Mouse (Mus musculus) midbrain, embryonic 11.5 days (tissue): Measurements from ENCODE around the gene Tubd1. TPM values are rescaled to one million over a fixed set of nuclear protein-coding genes. Genes with fewer than 3 reads are reported as not detected.

Source experiments
- ATAC-seq: fragments of 200-750 bp; cut with Nextera tagmentation; 2 replicates; pipeline ENCODE4 v1.8.0; 2017; ENCODE audit warnings: moderate TSS enrichment, moderate library complexity; ENCODE audit not compliant: low FRiP score
- DNase-seq: peaks from one replicate; pipeline ENCODE4 v3.0.0; 2015; ENCODE audit warnings: low spot score; ENCODE audit errors: missing footprints
- H3K27ac ChIP-seq: fragments of 300-500 bp; sonication (generic); 2 replicates; pipeline ENCODE4 v1.5.1; 2014; ENCODE audit warnings: low read depth, low read length
- H3K27me3 ChIP-seq: fragments of 300-500 bp; sonication (generic); 2 replicates; pipeline ENCODE4 v1.6.1; 2014; ENCODE audit warnings: mild to moderate bottlenecking, low read length, moderate library complexity, mixed read lengths; ENCODE audit not compliant: control insufficient read depth, insufficient read depth
- H3K36me3 ChIP-seq: fragments of 300-500 bp; sonication (generic); 2 replicates; pipeline ENCODE4 v1.6.1; 2014; ENCODE audit warnings: mild to moderate bottlenecking, low read length, moderate library complexity, mixed read lengths; ENCODE audit not compliant: control insufficient read depth, insufficient read depth
- H3K4me1 ChIP-seq: fragments of 300-500 bp; sonication (generic); 2 replicates; pipeline ENCODE4 v1.6.1; 2014; ENCODE audit warnings: low read length; ENCODE audit not compliant: control insufficient read depth, insufficient read depth
- H3K4me2 ChIP-seq: fragments of 300-500 bp; sonication (generic); 2 replicates; pipeline ENCODE4 v1.6.1; 2014; ENCODE audit warnings: mild to moderate bottlenecking, moderate library complexity
- H3K4me3 ChIP-seq: fragments of 300-500 bp; sonication (generic); 2 replicates; pipeline ENCODE4 v1.5.1; 2014; ENCODE audit warnings: low read depth, low read length
- H3K9ac ChIP-seq: fragments of 300-500 bp; sonication (generic); 2 replicates; pipeline ENCODE4 v1.6.1; 2014; ENCODE audit warnings: low read length
- H3K9me3 ChIP-seq: fragments of 300-500 bp; sonication (generic); 2 replicates; pipeline ENCODE4 v1.6.1; 2016; ENCODE audit warnings: low read length; ENCODE audit not compliant: control insufficient read depth
- WGBS: fragments of 180-500 bp; shearing (Covaris S2); extraction: QIAGEN DNeasy Blood & Tissue Kit; methylation state at CpG from one replicate; pipeline ENCODE4 v1.1.7; 2014; 5-methylcytosine and 5-hydroxymethylcytosine counted together
- polyA plus RNA-seq: library from polyadenylated mRNA; unstranded; fragments of >200 nt; fragmentation: Nextera tagmentation; extraction: Ambion mirVana; gene quantifications from 2 replicates; pipeline ENCODE4 v1.2.1, GENCODE M21; 2014

Gene Tubd1
- polyA plus RNA-seq, 1 experiment from 2014 or later = 11.2 TPM

- Histone ChIP-seq H3K27ac (no peak overlapping the region), H3K4me3 (no peak overlapping the region), H3K9me3 (no peaks in the 10 kb centered on the region), H3K9ac (no peak overlapping the region), H3K36me3 (no peaks in the 10 kb centered on the region), H3K4me1 (peaks cover 8% of the 10 kb centered on the region; the same call in 1 of the 2 replicates), H3K4me2 (no peak overlapping the region; the same call in 1 of the 2 replicates), H3K27me3 (no peaks in the 10 kb centered on the region)
- 21% methylated on average over 12 of the region's 12 CpGs for WGBS
- ATAC-seq (no peak), DNase-seq (no peak)
Observed at GRCm38 (mm10) chr11:86586177-86586867, 41.5 kb downstream of the Tubd1 start.

- H3K36me3 ChIP-seq = no peaks in the 10 kb centered on the region
- no peak overlapping the region; the same call in 1 of the 2 replicates for H3K4me2 ChIP-seq
- H3K9ac ChIP-seq = no peak overlapping the region
- no peak overlapping the region for H3K27ac ChIP-seq
- H3K4me1 ChIP-seq = peaks cover 8% of the 10 kb centered on the region; the same call in 1 of the 2 replicates
- DNase-seq = no peak
- no peak for ATAC-seq
- H3K27me3 ChIP-seq = no peaks in the 10 kb centered on the region
- WGBS = 15% methylated on average over 15 of the region's 15 CpGs
- H3K4me3 ChIP-seq = no peak overlapping the region
- H3K9me3 ChIP-seq = no peaks in the 10 kb centered on the region
Observed at GRCm38 (mm10) chr11:86586868-86587792, 42.3 kb downstream of the Tubd1 start.

GRCm38 (mm10) chr11:86587830-86588229 lies 43.0 kb downstream of the Tubd1 start:
- 53% methylated on average over 7 of the region's 7 CpGs for WGBS
- ATAC-seq (no peak), DNase-seq (no peak)
- H3K9me3 ChIP-seq = no peaks in the 10 kb centered on the region
- no peak overlapping the region for H3K4me3 ChIP-seq
- H3K4me1 ChIP-seq = peaks cover 8% of the 10 kb centered on the region; the same call in 1 of the 2 replicates
- H3K27ac ChIP-seq = no peak overlapping the region
- H3K27me3 ChIP-seq = no peaks in the 10 kb centered on the region
- H3K36me3 ChIP-seq = no peaks in the 10 kb centered on the region
- H3K4me2 ChIP-seq = no peak overlapping the region
- H3K9ac ChIP-seq = no peak overlapping the region

- Histone ChIP-seq H3K27ac (no peak overlapping the region), H3K9ac (no peak overlapping the region), H3K36me3 (no peaks in the 10 kb centered on the region), H3K4me1 (peaks cover 8% of the 10 kb centered on the region; the same call in 1 of the 2 replicates), H3K27me3 (no peaks in the 10 kb centered on the region), H3K4me2 (no peak overlapping the region), H3K9me3 (no peaks in the 10 kb centered on the region), H3K4me3 (no peak overlapping the region)
- 95% methylated on average over 4 of the region's 4 CpGs for WGBS
- no peak for ATAC-seq
- DNase-seq = no peak
Observed at GRCm38 (mm10) chr11:86588583-86589298, 44.0 kb downstream of the Tubd1 start.

DNA sequence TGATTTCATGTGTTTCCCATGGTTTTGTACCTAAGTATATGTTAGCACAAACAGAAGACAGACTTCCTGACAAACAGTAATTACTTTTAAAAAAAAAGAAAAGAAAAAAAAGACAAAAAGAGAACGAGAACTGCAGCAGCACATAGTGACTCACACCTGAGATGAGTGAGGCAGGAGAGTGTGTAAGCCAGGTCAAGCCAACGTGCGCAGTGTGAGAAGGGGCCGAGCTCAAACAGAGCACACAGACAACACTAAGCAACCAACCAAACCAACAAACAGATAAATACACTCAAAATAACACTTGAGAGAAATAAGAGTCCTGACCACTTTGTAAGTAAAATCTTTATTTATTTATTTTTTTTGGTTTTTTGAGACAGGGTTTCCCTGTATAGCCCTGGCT lies 45.3 kb downstream of the Tubd1 start:
- no peak overlapping the region for H3K4me3 ChIP-seq
- ATAC-seq = no peak
- peaks cover 8% of the 10 kb centered on the region; the same call in 1 of the 2 replicates for H3K4me1 ChIP-seq
- H3K9me3 ChIP-seq = no peaks in the 10 kb centered on the region
- H3K27ac ChIP-seq = no peak overlapping the region
- H3K9ac ChIP-seq = no peak overlapping the region
- 89% methylated on average over 4 of the region's 4 CpGs for WGBS
- H3K27me3 ChIP-seq = no peaks in the 10 kb centered on the region
- no peaks in the 10 kb centered on the region for H3K36me3 ChIP-seq
- no peak overlapping the region for H3K4me2 ChIP-seq
- DNase-seq = no peak

GRCm38 (mm10) chr11:86590579-86590978 lies 45.8 kb downstream of the Tubd1 start:
- no peak overlapping the region for H3K27ac ChIP-seq
- 93% methylated on average over 10 of the region's 10 CpGs for WGBS
- DNase-seq (no peak), ATAC-seq (no peak)
- peaks cover 8% of the 10 kb centered on the region; the same call in 1 of the 2 replicates for H3K4me1 ChIP-seq
- H3K36me3 ChIP-seq = no peaks in the 10 kb centered on the region
- no peaks in the 10 kb centered on the region for H3K9me3 ChIP-seq
- H3K4me2 ChIP-seq = no peak overlapping the region
- H3K27me3 ChIP-seq = no peaks in the 10 kb centered on the region
- no peak overlapping the region for H3K9ac ChIP-seq
- H3K4me3 ChIP-seq = no peak overlapping the region

DNA sequence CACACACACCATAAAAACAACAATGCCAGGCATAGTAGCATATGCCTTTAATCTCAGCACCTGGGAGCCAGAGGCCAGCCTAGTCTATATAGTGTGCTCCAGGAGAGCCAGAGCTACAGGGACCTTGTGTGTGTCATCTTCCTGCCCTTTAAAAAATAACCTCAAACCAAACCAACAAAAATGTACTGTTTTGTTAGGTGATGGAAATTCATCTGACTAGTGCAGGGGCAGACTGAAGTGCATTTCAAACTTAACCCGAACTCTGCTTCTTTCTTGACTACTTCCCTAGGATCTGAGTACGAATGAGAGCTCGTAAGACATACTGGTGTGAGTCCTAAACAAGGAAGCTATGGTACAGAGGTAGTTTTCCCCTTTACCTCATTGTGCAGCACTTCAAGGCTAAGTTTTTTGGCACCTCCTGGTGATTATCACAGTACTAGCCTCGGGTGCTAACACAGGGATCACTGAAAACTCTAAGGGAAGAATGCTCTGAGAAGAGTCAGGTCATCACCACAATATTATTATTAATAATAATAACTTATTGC lies 46.6 kb downstream of the Tubd1 start:
- Histone ChIP-seq H3K27me3 (no peaks in the 10 kb centered on the region), H3K4me2 (no peak overlapping the region), H3K4me1 (peaks cover 8% of the 10 kb centered on the region; the same call in 1 of the 2 replicates), H3K27ac (no peak overlapping the region), H3K9me3 (no peaks in the 10 kb centered on the region), H3K9ac (no peak overlapping the region), H3K36me3 (no peaks in the 10 kb centered on the region), H3K4me3 (no peak overlapping the region)
- DNase-seq = no peak
- WGBS = 83% methylated on average over 4 of the region's 4 CpGs
- no peak for ATAC-seq

- H3K27me3 ChIP-seq = no peaks in the 10 kb centered on the region
- DNase-seq = no peak
- H3K4me1 ChIP-seq = peaks cover 3% of the 10 kb centered on the region; the same call in 1 of the 2 replicates
- no peak overlapping the region for H3K4me2 ChIP-seq
- H3K9ac ChIP-seq = no peak overlapping the region
- H3K27ac ChIP-seq = no peak overlapping the region
- no peak for ATAC-seq
- WGBS = 89% methylated on average over 2 of the region's 2 CpGs
- H3K4me3 ChIP-seq = no peak overlapping the region
- no peaks in the 10 kb centered on the region for H3K9me3 ChIP-seq
- H3K36me3 ChIP-seq = no peaks in the 10 kb centered on the region
Observed at GRCm38 (mm10) chr11:86591931-86592616, 47.3 kb downstream of the Tubd1 start.
